Mouse (Mus musculus) embryonic facial prominence, embryonic 14.5 days (tissue): ENCODE results near the gene Acsl1. TPM values are rescaled to one million over a fixed set of nuclear protein-coding genes. Genes with fewer than 3 reads are reported as not detected.
A peak's percentile ranks its signal among the peaks of the same experiment; 100 is the strongest.

Source experiments
- ATAC-seq: fragments of 200-750 bp; cut with Nextera tagmentation; 2 replicates; pipeline ENCODE4 v1.8.0; 2017; ENCODE audit warnings: low read depth, moderate number of reproducible peaks, moderate TSS enrichment
- DNase-seq: peaks from one replicate; pipeline ENCODE4 v3.0.0-alpha.2; 2015; ENCODE audit warnings: low spot score
- H3K27ac ChIP-seq: fragments of 300-500 bp; sonication (generic); replicated peaks from 2 replicates; pipeline ENCODE4 v1.5.1; 2014; ENCODE audit warnings: low read depth, mild to moderate bottlenecking, low read length, moderate library complexity
- H3K27me3 ChIP-seq: fragments of 300-500 bp; sonication (generic); replicated peaks from 2 replicates; pipeline ENCODE4 v1.6.1; 2014; ENCODE audit warnings: low read length; ENCODE audit not compliant: control insufficient read depth, insufficient read depth
- H3K36me3 ChIP-seq: fragments of 300-500 bp; sonication (generic); 2 replicates; pipeline ENCODE4 v1.6.1; 2014; ENCODE audit warnings: low read length, mixed read lengths; ENCODE audit not compliant: control insufficient read depth, insufficient read depth
- H3K4me1 ChIP-seq: fragments of 300-500 bp; sonication (generic); 2 replicates; pipeline ENCODE4 v1.6.1; 2014; ENCODE audit warnings: antibody characterized with exemption, low read length; ENCODE audit not compliant: control insufficient read depth, insufficient read depth
- H3K4me2 ChIP-seq: fragments of 300-500 bp; sonication (generic); 2 replicates; pipeline ENCODE4 v1.6.1; 2014; ENCODE audit warnings: low read depth, mild to moderate bottlenecking, low read length, moderate library complexity, mixed read lengths
- H3K4me3 ChIP-seq: fragments of 300-500 bp; sonication (generic); 2 replicates; pipeline ENCODE4 v1.5.1; 2014; ENCODE audit warnings: low read depth, mild to moderate bottlenecking, low read length
- H3K9ac ChIP-seq: fragments of 300-500 bp; sonication (generic); 2 replicates; pipeline ENCODE4 v1.6.1; 2014; ENCODE audit warnings: low read depth, mild to moderate bottlenecking, low read length, moderate library complexity, mixed read lengths
- H3K9me3 ChIP-seq: fragments of 300-500 bp; sonication (generic); 2 replicates; pipeline ENCODE4 v1.6.1; 2016; ENCODE audit warnings: low read length; ENCODE audit not compliant: control insufficient read depth
- WGBS: fragments of 180-500 bp; shearing (Covaris S2); extraction: QIAGEN DNeasy Blood & Tissue Kit; methylation state at CpG from one replicate; pipeline ENCODE4 v1.1.7; 2014; 5-methylcytosine and 5-hydroxymethylcytosine counted together
- polyA plus RNA-seq: library from polyadenylated mRNA; unstranded; fragments of >200 nt; fragmentation: Nextera tagmentation; extraction: Ambion mirVana; gene quantifications from 2 replicates; pipeline ENCODE4 v1.2.1, GENCODE M21; 2014

Gene Acsl1
- polyA plus RNA-seq, 1 experiment from 2014 or later: 33.9 TPM

DNA sequence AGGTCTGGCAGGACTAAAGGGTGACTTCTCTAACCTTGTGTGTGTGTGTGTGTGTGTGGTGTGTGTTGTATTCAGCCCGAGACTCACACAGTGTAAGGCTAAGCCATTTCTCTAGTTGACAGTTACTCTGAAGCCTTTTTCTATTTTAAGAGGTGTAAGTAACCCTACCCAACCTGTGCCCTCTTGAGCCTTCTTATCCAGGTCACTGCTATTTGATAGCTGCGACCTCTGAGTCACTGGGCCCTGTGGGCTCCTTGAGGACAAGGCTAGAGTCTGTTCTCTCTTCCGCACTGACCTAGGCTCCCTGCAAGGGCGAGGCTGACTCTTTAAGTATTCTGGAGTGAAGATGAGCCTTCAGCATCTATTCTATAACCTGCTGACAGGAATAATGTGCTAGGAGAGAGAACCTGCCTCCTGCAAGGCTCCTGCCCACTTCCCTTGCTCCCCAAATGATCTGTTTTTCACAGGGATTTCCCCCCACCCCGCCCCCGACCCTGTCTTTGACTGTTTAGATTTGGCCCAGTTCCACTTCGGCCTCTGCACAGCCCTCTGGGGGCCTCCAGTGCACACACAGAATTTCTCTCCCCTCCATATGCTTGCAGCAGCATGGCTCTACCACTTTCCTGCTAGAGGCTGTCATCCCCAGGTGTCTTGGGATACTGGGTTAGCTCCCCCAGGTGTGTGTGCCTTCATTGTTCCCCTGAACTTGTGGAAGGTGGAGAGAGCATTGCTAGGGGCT lies 9.1 kb downstream of the Acsl1 start:
- Histone ChIP-seq H3K4me1 (peaks cover 13% of the 10 kb centered on the region), H3K36me3 (no peaks in the 10 kb centered on the region), H3K27ac (no peak overlapping the region; the same call in 1 of the 2 replicates), H3K27me3 (no peaks in the 10 kb centered on the region), H3K4me3 (no peak overlapping the region), H3K4me2 (no peak overlapping the region), H3K9ac (peak overlapping the region; percentile 30; the same call in 1 of the 2 replicates), H3K9me3 (no peaks in the 10 kb centered on the region)
- WGBS: 39% methylated on average over 7 of the region's 7 CpGs
- no peak for DNase-seq
- ATAC-seq: peak; percentile 55; the same call in 1 of the 2 replicates

DNA sequence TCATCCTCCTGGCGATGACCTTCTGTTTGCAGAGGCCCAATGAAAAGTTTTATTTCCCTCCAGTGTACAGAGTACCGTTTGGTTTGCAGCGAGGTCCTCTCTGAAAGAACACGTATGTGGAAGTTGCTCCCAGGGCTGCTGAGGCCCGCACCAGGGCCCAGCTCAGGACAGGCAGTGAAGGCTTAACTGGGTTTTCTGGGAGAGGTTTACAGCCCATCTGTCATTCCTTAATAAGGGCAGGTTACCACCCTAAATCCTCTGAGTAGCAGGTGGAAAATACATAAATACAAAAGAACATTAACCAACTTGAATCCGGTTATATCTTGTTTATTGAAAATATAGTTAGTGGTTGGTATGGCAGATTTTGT lies 9.7 kb downstream of the Acsl1 start:
- no peaks in the 10 kb centered on the region for H3K27me3 ChIP-seq
- H3K4me1 ChIP-seq: peaks cover 13% of the 10 kb centered on the region
- no peak overlapping the region for H3K4me2 ChIP-seq
- H3K9ac ChIP-seq: no peak overlapping the region
- H3K36me3 ChIP-seq: no peaks in the 10 kb centered on the region
- WGBS: 51% methylated on average over 6 of the region's 6 CpGs
- no peaks in the 10 kb centered on the region for H3K9me3 ChIP-seq
- ATAC-seq (no peak), DNase-seq (no peak)
- no peak overlapping the region for H3K4me3 ChIP-seq
- H3K27ac ChIP-seq: no peak overlapping the region; the same call in 1 of the 2 replicates

DNA sequence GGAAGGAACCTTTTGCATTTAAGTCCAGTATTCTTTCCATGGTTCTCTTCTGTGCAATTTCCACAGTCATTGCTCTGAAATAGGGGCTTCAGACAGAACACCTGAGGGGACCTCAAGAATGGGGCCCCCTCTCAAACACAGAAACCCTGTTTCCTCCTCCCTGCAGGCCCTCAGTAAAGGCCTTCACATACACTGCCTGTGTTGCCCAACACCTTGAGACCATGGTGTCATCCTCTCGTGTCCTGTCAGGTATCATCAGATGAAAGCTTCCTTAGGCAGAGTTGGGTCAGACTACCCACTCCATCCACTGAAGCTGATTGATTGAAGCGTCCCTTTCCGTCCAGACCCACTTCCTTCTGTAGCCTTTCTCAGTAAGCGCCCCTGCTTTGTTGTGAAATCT lies 11.9 kb downstream of the Acsl1 start:
- no peaks in the 10 kb centered on the region for H3K9me3 ChIP-seq
- DNase-seq: no peak
- H3K4me2 ChIP-seq: no peak overlapping the region
- H3K27ac ChIP-seq: no peak overlapping the region
- H3K4me1 ChIP-seq: peaks cover 14% of the 10 kb centered on the region
- no peak overlapping the region for H3K9ac ChIP-seq
- ATAC-seq: no peak
- no peaks in the 10 kb centered on the region for H3K36me3 ChIP-seq
- H3K27me3 ChIP-seq: no peaks in the 10 kb centered on the region
- WGBS: 88% methylated on average over 4 of the region's 4 CpGs
- no peak overlapping the region for H3K4me3 ChIP-seq

GRCm38 (mm10) chr8:46483247-46483646 lies 12.4 kb downstream of the Acsl1 start:
- 72% methylated on average over 4 of the region's 4 CpGs for WGBS
- Histone ChIP-seq H3K27ac (no peak overlapping the region), H3K4me1 (peaks cover 19% of the 10 kb centered on the region), H3K36me3 (no peaks in the 10 kb centered on the region), H3K9ac (no peak overlapping the region), H3K4me3 (no peak overlapping the region), H3K9me3 (no peaks in the 10 kb centered on the region), H3K27me3 (no peaks in the 10 kb centered on the region), H3K4me2 (no peak overlapping the region)
- ATAC-seq (no peak), DNase-seq (no peak)

DNA sequence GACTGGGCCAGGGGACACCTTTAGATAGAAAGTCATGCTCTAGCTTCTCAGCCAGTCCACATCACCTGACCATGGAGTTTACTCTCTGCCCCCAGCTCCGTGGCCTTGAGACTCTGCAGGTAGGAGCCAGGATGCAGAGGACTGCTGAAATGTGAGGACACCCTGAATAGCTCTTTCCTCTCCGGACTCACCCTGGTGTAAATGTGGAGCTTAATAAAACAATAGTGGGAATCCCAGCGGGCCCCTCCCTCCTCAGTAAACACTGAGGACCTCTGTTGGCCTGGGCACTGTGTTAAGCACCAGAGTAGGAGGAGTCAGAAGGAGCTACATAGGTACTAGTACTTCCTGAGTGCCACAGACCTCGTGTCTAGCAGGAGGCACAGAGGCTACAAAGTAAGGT lies 13.2 kb downstream of the Acsl1 start:
- ATAC-seq: no peak
- DNase-seq: no peak
- 35% methylated on average over 4 of the region's 4 CpGs for WGBS

GRCm38 (mm10) chr8:46484931-46485463 lies 14.2 kb downstream of the Acsl1 start:
- Histone ChIP-seq H3K4me3 (no peak overlapping the region), H3K9me3 (no peaks in the 10 kb centered on the region), H3K27me3 (no peaks in the 10 kb centered on the region), H3K4me2 (no peak overlapping the region), H3K27ac (no peak overlapping the region), H3K36me3 (no peaks in the 10 kb centered on the region), H3K4me1 (peaks cover 16% of the 10 kb centered on the region), H3K9ac (no peak overlapping the region)
- WGBS: 90% methylated on average over 8 of the region's 8 CpGs
- ATAC-seq (no peak), DNase-seq (no peak)

More for the DNA sequence above, 13.2 kb downstream of the Acsl1 start:
- no peaks in the 10 kb centered on the region for H3K27me3 ChIP-seq
- H3K9ac ChIP-seq: no peak overlapping the region
- H3K36me3 ChIP-seq: no peaks in the 10 kb centered on the region
- no peak overlapping the region for H3K4me3 ChIP-seq
- H3K4me2 ChIP-seq: no peak overlapping the region
- H3K9me3 ChIP-seq: no peaks in the 10 kb centered on the region
- peaks cover 21% of the 10 kb centered on the region for H3K4me1 ChIP-seq
- H3K27ac ChIP-seq: no peak overlapping the region

- no peak overlapping the region for H3K9ac ChIP-seq
- ATAC-seq: peak; percentile 77
- 16% methylated on average over 7 of the region's 7 CpGs for WGBS
Measured at GRCm38 (mm10) chr8:46488085-46488561, 17.3 kb downstream of the Acsl1 start.

DNA sequence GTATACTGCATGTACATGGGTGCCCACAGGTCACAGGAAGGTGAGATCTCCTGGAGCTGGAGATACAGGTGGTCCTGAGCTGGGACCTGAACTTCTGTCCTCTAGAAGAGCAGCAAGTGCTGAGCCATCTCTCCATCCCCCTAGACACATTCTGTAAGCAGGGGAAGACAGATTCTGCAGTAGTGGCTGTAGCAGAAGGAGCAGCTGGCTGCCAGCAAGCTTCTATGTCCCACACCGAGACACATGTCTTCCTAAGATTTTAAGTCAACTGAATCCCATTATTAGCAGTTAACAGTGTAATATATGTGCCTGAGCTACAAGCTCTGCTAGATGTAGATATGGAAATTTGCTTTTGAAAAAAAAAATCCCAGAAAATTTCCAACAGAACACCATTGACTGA lies 18.4 kb downstream of the Acsl1 start:
- Histone ChIP-seq H3K27ac (no peak overlapping the region; the same call in 1 of the 2 replicates), H3K27me3 (no peaks in the 10 kb centered on the region), H3K9me3 (no peaks in the 10 kb centered on the region), H3K4me1 (peaks cover 8% of the 10 kb centered on the region), H3K9ac (no peak overlapping the region), H3K4me2 (no peak overlapping the region; the same call in 1 of the 2 replicates), H3K4me3 (no peak overlapping the region), H3K36me3 (no peaks in the 10 kb centered on the region)
- DNase-seq (no peak), ATAC-seq (no peak)
- WGBS: 73% methylated on average over 1 of the region's 1 CpGs

More at GRCm38 (mm10) chr8:46488085-46488561, 17.3 kb downstream of the Acsl1 start:
- Histone ChIP-seq H3K27ac (peak overlapping the region; percentile 30), H3K4me3 (no peak overlapping the region; the same call in 1 of the 2 replicates), H3K4me1 (peaks cover 8% of the 10 kb centered on the region), H3K27me3 (no peaks in the 10 kb centered on the region), H3K4me2 (peak overlapping the region; percentile 7; the same call in 1 of the 2 replicates), H3K36me3 (no peaks in the 10 kb centered on the region), H3K9me3 (no peaks in the 10 kb centered on the region)
- DNase-seq: peak; percentile 82
